Mouse (Mus musculus) cerebral cortex, adult 2 months (tissue): ENCODE results near the gene Serpina3k.

Experiments
- WGBS: fragments of 180-500 bp; shearing (Covaris S2); methylation state at CpG from one replicate; pipeline ENCODE4 v1.1.7; 2018; 5-methylcytosine and 5-hydroxymethylcytosine counted together

Gene Serpina3k

GRCm38 (mm10) chr12:104338226-104338625 is at the start of gene Serpina3k, which contains the start of gene Serpina3m:
Serpina3k (plus strand) TSS chr12:104338486.
Serpina3m (plus strand) TSS chr12:104338486.
- 89% methylated on average over 3 of the region's 3 CpGs for WGBS

DNA sequence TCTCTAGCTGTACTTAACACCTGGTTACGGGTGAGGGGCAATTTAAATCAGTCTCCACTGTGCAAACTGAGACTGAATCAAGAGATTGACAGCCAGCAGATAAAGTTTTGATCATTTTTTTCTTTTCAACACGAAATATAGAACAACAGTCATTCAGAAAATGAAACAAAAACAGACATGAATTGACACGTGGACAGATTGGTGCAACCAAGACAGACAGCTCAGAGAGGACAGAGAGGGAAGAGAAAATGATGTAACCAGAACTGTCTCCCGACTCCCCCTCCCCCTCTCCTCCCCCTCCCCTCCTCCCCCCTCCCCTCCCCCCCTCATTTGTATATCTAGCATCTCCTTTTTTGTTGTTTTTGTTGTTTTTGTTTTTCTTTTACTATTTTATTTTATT is 48.4 kb upstream of the Serpina3k start:
- WGBS, result 49% methylated on average over 4 of the region's 4 CpGs

GRCm38 (mm10) chr12:104293963-104294362 is 44.3 kb upstream of the Serpina3k start:
- 59% methylated on average over 2 of the region's 2 CpGs for WGBS

GRCm38 (mm10) chr12:104298049-104298448 is 40.2 kb upstream of the Serpina3k start:
- 50% methylated on average over 2 of the region's 2 CpGs for WGBS

- WGBS, result 82% methylated on average over 4 of the region's 4 CpGs
Measured at GRCm38 (mm10) chr12:104305991-104306390, 32.3 kb upstream of the Serpina3k start.

DNA sequence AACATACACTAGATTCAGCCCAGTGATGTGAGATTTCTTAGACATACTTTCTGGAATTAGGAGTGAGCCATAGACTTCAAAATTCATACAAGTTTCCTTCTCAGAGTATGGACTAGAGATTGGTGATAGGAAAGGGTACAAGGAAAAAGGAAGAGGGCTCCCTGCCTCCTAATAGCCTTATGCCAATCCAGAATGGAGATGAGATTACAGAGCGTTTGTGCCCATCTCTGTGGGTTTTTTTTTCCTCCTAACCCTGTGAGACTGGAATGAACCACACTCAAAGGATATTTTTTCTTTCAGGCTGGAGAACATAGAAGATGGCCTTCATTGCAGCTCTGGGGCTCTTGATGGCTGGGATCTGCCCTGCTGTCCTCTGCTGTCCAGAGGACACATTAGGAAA is 24.0 kb upstream of the Serpina3k start, which contains the start of gene Serpina3j:
Gene Serpina3j (plus strand): TSS at position 301 of the 400 bp plus-strand sequence.
- WGBS, result 83% methylated on average over 1 of the region's 1 CpGs

DNA sequence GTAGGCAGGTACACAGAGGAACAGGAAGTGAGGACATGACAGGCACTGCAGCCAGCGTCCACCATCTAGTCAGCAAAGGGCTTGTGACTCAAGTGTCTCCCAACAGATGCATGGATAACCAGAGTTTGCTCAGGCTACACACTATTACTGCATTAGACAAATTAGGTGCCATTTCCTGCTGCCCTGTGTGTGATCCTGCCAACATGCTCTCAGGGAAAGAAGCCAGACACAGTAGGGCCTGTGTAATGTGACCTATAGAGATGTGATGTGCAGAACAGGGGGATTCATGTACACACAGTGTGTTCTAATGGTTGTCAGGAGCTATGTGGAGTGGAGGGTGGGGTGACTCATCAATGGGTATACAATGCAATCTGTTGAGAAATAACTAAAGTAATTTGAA is 15.8 kb upstream of the Serpina3k start:
- WGBS, result 79% methylated on average over 1 of the region's 1 CpGs

DNA sequence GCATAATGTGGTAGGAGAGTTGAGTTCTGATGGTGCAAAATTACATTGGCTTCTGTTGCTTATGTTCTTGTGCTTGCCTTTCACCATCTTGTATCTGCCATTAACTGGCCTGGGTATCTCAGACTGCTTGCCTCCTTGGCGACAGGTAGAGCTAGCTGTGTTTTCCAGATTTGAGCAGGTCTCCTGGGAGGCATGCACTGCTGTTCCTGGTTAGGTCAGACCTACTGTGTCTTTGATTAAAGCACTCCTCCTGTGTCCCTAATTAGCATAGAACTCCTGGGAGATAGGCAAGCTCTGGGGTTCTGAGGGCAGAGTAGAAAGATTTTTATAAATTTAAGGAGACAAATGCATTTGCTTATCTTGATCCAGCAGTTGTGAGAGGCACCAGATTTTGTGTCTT is 6.6 kb upstream of the Serpina3k start:
- 50% methylated on average over 1 of the region's 1 CpGs for WGBS

GRCm38 (mm10) chr12:104338705-104339104 is 419 bp downstream of the Serpina3k start:
- 95% methylated on average over 3 of the region's 3 CpGs for WGBS

DNA sequence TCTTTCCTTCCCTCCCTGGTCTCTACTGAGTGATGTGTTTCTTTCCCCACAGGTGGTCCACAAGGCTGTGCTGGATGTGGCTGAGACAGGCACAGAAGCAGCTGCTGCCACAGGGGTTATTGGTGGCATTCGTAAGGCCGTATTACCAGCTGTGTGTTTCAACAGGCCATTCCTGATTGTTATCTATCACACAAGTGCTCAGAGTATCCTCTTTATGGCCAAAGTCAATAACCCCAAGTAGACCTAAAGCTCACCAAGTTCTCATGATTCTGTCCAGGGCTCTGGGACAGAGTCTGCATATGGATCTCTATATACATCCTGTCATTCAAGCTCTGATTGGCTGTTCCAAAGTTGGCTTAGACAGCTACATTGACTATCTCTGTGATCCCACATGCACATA is 6.9 kb downstream of the Serpina3k start:
- 91% methylated on average over 2 of the region's 2 CpGs for WGBS

DNA sequence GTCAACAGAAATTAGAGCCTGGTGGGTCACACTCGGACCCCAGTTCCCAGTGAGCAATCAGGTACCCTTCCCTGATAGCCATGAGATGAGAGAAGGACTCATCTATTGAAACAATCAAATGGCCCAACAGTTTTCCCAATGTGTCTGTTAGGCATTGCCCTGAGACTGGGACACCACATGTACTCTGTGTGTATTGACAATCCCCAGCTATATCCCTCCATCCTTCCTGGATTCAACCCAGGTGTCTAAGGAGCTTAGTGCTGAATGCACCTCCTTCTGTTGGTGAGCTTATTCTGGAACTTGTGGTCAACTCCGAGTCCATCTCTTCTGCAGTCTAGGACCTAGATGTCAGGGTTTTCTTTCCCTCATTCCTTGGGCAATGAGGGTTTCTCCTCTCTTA is 8.8 kb downstream of the Serpina3k start:
- 89% methylated on average over 2 of the region's 2 CpGs for WGBS

DNA sequence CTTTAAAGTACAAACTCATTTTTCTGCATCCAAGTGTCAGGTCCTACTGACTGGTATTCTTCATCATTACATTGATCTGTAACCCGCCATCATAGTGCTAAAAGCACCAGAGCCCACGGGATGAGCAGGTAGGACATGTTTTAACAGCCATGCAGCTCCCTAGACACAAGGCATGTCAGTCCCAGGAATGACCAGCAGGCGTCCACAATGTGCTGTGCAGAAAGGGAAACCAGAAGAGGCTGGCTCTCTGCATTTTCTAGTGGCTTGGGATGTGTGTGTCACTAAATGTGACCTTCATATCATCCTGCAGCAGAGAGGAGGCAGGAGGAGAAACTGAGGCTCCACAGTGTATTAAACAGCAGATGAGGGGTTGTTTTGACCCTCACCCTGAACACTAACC is 13.5 kb downstream of the Serpina3k start:
- WGBS, result 41% methylated on average over 3 of the region's 3 CpGs

DNA sequence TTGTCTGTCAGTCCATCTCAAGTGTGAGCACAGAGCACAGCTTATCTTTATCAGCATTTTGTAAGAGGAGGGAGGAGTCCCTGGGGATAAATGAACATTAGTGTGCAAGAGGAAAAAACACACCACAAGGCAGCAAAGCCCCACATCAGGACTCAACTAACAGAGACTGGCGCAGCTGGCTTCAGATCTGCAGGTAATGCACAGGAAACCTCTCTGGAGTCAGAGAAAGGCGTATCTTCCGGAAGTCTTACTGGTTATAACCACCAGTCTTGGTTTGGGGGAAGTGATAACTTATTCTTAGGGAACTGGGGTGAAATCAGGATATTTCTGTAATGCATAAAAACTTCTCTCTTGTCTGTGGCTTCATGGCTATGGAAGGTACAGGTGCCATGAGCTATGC is 17.7 kb downstream of the Serpina3k start:
- WGBS, result 87% methylated on average over 3 of the region's 3 CpGs

DNA sequence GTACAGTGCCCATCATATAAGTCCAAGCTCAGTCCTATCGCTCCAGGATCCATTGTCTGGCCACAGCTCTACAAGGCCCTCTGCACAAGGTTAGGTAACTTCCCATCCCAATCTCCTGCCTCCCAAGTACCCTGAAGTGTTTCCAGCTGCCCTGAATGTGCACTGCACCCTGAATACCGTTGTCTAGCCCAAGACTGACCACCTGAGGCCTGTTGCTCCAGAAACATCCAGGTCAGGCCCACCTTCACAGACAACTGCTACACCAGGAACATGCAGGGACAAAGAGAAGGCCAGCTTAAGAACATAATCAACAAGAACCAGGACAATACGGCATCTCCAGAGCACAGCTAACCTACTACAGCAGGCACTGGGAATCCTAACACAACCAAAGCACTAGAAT is 31.7 kb downstream of the Serpina3k start:
- WGBS, result 85% methylated on average over 3 of the region's 3 CpGs

- WGBS, result 75% methylated on average over 5 of the region's 5 CpGs
Measured at GRCm38 (mm10) chr12:104377179-104377578, 38.9 kb downstream of the Serpina3k start.

GRCm38 (mm10) chr12:104378351-104378750 is 40.1 kb downstream of the Serpina3k start:
- WGBS, result 86% methylated on average over 2 of the region's 2 CpGs

- WGBS, result 64% methylated on average over 5 of the region's 5 CpGs
Measured at GRCm38 (mm10) chr12:104378815-104379214, 40.5 kb downstream of the Serpina3k start.

DNA sequence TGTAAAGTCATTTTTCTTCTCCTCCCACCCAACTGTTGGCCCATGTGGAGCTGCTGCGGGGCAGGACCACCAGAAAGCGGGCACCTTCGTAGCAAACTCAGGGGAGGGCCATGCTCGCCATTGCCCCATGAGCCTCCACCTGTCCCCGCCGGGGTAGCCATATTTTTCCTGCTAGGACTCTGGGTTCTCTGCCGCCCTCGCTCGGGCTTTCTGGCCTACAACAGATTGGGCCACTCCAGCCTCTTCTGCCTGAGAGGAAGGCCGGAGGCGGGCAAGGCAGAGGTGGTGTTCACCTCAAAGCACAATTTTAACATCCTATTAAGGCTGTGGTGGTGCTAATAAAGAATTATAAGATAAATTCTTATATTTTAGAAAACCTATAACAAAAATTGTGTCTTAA is 41.6 kb downstream of the Serpina3k start:
- 94% methylated on average over 11 of the region's 11 CpGs for WGBS

GRCm38 (mm10) chr12:104381071-104381604 is 42.9 kb downstream of the Serpina3k start:
- 88% methylated on average over 8 of the region's 8 CpGs for WGBS

- WGBS, result 57% methylated on average over 2 of the region's 2 CpGs
Measured at GRCm38 (mm10) chr12:104386878-104387277, 48.6 kb downstream of the Serpina3k start.

DNA sequence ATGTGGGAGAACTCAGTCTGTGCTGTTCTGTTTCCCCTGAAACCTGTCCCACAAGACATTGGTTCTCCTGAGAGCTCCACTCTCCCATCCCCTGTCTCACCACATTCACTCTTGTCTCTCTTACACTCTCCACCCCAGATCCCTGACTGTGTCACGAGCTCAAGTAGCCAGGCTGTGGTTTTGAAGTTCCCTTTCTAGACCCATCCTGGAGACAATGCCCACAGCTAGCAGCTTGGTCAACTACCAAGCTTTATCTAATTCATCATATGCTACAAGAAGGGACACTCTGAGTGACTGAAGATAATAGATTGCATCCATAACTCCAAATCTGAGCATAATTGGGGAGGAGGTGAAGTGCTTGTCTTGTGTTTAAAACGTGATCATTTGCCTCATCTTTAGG is 52.8 kb downstream of the Serpina3k start:
- 76% methylated on average over 2 of the region's 2 CpGs for WGBS
